Mouse (Mus musculus) MEL (cell line): Measurements from ENCODE around the gene Zfpm1. TPM values are rescaled to one million over a fixed set of nuclear protein-coding genes. Genes with fewer than 3 reads are reported as not detected.

Experiments
- DNase-seq: peaks from one replicate; pipeline ENCODE4 v3.0.0; 2011; ENCODE audit warnings: low read depth, low spot score
- H3K27ac ChIP-seq: 2 replicates; pipeline ENCODE4 v1.5.1; 2012; ENCODE audit warnings: low read depth, mild to moderate bottlenecking, control low read depth, low read length, moderate library complexity; ENCODE audit not compliant: control insufficient read depth
- H3K27me3 ChIP-seq, 2 experiments: fragments of 150-350 bp in 1 of 2; sonication (generic) in 1 of 2; 2 replicates each; pipeline ENCODE4 v1.6.1; 2012; ENCODE audit warnings: low read length in 2 of 2, mild to moderate bottlenecking in 2 of 2, improper control_type of control experiment in 1 of 2, moderate library complexity in 1 of 2; ENCODE audit not compliant: insufficient read depth in 2 of 2, control insufficient read depth in 1 of 2
- H3K36me3 ChIP-seq, 2 experiments: 2 replicates each; pipeline ENCODE4 v1.6.1; 2012 to 2014; ENCODE audit warnings: low read length in 2 of 2, improper control_type of control experiment in 1 of 2, inconsistent platforms in 1 of 2, mild to moderate bottlenecking in 1 of 2; ENCODE audit not compliant: insufficient read depth in 2 of 2, control insufficient read depth in 1 of 2
- H3K4me1 ChIP-seq, 2 experiments: fragments of 150-350 bp in 1 of 2; sonication (generic) in 1 of 2; 2 replicates each; pipeline ENCODE4 v1.6.1; 2012; ENCODE audit warnings: low read length in 2 of 2, improper control_type of control experiment in 1 of 2, mild to moderate bottlenecking in 1 of 2; ENCODE audit not compliant: insufficient read depth in 2 of 2, control insufficient read depth in 1 of 2
- H3K4me3 ChIP-seq, 2 experiments: fragments of 150-350 bp in 1 of 2; sonication (generic) in 1 of 2; 2 replicates each; pipeline ENCODE4 v1.5.1; 2012; ENCODE audit warnings: low read depth in 2 of 2, low read length in 2 of 2, mild to moderate bottlenecking in 2 of 2, moderate library complexity in 2 of 2, control low read depth in 1 of 2, improper control_type of control experiment in 1 of 2; ENCODE audit not compliant: control insufficient read depth in 1 of 2, insufficient read depth in 1 of 2
- H3K79me2 ChIP-seq: 2 replicates; pipeline ENCODE4 v1.6.1; 2012; ENCODE audit warnings: mild to moderate bottlenecking, low read length, moderate library complexity; ENCODE audit not compliant: control insufficient read depth, poor library complexity, insufficient read depth
- H3K9ac ChIP-seq: 2 replicates; pipeline ENCODE4 v1.6.1; 2012; ENCODE audit warnings: low read depth, mild to moderate bottlenecking, control low read depth, low read length, moderate library complexity; ENCODE audit not compliant: control insufficient read depth, poor library complexity, severe bottlenecking
- H3K9me3 ChIP-seq: fragments of 150-350 bp; sonication (generic); replicated peaks from 2 replicates; pipeline ENCODE4 v1.6.1; 2012; ENCODE audit warnings: mild to moderate bottlenecking, low read length, improper control_type of control experiment, moderate library complexity; ENCODE audit not compliant: insufficient read depth
- BHLHE40 ChIP-seq: IDR thresholded peaks from 2 replicates; pipeline ENCODE4 v1.6.1; 2012; ENCODE audit warnings: low read depth, mild to moderate bottlenecking, inconsistent platforms, low read length, improper control_type of control experiment, borderline replicate concordance
- CHD1 ChIP-seq: IDR thresholded peaks from 2 replicates; pipeline ENCODE4 v1.6.1; 2012; ENCODE audit warnings: low read depth, mild to moderate bottlenecking, inconsistent platforms, low read length, improper control_type of control experiment
- CTCF ChIP-seq, 3 experiments: IDR thresholded peaks in 2 of 3; conservative IDR thresholded peaks in 1 of 3; 2 replicates each; pipeline ENCODE4 v1.5.1; 2011 to 2012; ENCODE audit warnings: low read length in 3 of 3, low read depth in 2 of 3, mild to moderate bottlenecking in 2 of 3, improper control_type of control experiment in 1 of 3, inconsistent platforms in 1 of 3, mixed read lengths in 1 of 3, moderate library complexity in 1 of 3; ENCODE audit not compliant: control insufficient read depth in 1 of 3, insufficient read depth in 1 of 3, poor library complexity in 1 of 3, severe bottlenecking in 1 of 3
- ELF1 ChIP-seq: IDR thresholded peaks from 2 replicates; pipeline ENCODE4 v1.6.1; 2014; ENCODE audit warnings: low read depth, mild to moderate bottlenecking, inconsistent platforms, low read length, improper control_type of control experiment, moderate library complexity
- ETS1 ChIP-seq: IDR thresholded peaks from 2 replicates; pipeline ENCODE4 v1.6.1; 2012; ENCODE audit warnings: low read depth, mild to moderate bottlenecking, inconsistent platforms, low read length, improper control_type of control experiment, moderate library complexity
- GABPA ChIP-seq: IDR thresholded peaks from 2 replicates; pipeline ENCODE4 v1.6.1; 2012; ENCODE audit warnings: low read depth, mild to moderate bottlenecking, inconsistent platforms, low read length, improper control_type of control experiment, moderate library complexity
- GATA1 ChIP-seq: IDR thresholded peaks from 2 replicates; pipeline ENCODE4 v1.6.1; 2011; ENCODE audit warnings: low read depth, low read length, improper control_type of control experiment
- HCFC1 ChIP-seq: IDR thresholded peaks from 2 replicates; pipeline ENCODE4 v1.6.1; 2012; ENCODE audit warnings: low read depth, mild to moderate bottlenecking, inconsistent platforms, low read length, improper control_type of control experiment, moderate library complexity
- JUND ChIP-seq: IDR thresholded peaks from 2 replicates; pipeline ENCODE4 v1.6.1; 2011; ENCODE audit warnings: low read depth, mild to moderate bottlenecking, improper control_type of control experiment, low read length
- MAFK ChIP-seq: IDR thresholded peaks from 2 replicates; pipeline ENCODE4 v1.6.1; 2011; ENCODE audit warnings: low read depth, mild to moderate bottlenecking, low read length, improper control_type of control experiment, borderline replicate concordance
- MAZ ChIP-seq: IDR thresholded peaks from 2 replicates; pipeline ENCODE4 v1.6.1; 2012; ENCODE audit warnings: low read depth, mild to moderate bottlenecking, inconsistent platforms, low read length, improper control_type of control experiment
- MEF2A ChIP-seq: IDR thresholded peaks from 2 replicates; pipeline ENCODE4 v1.6.1; 2014; ENCODE audit warnings: low read depth, mild to moderate bottlenecking, inconsistent platforms, low read length, improper control_type of control experiment; ENCODE audit not compliant: poor library complexity, insufficient replicate concordance, severe bottlenecking; ENCODE audit errors: extremely low read depth
- MXI1 ChIP-seq: IDR thresholded peaks from 2 replicates; pipeline ENCODE4 v1.6.1; 2011; ENCODE audit warnings: mild to moderate bottlenecking, low read depth, low read length, improper control_type of control experiment
- MYB ChIP-seq: IDR thresholded peaks from 2 replicates; pipeline ENCODE4 v1.6.1; 2011; ENCODE audit warnings: mild to moderate bottlenecking, low read depth, low read length, improper control_type of control experiment
- MYC ChIP-seq: IDR thresholded peaks from 2 replicates; pipeline ENCODE4 v1.6.1; 2011; ENCODE audit warnings: low read depth, mild to moderate bottlenecking, low read length, improper control_type of control experiment, moderate library complexity
- NELFE ChIP-seq: IDR thresholded peaks from 2 replicates; pipeline ENCODE4 v1.6.1; 2011; ENCODE audit warnings: low read depth, low read length, improper control_type of control experiment
- NRF1 ChIP-seq: IDR thresholded peaks from 2 replicates; pipeline ENCODE4 v1.6.1; 2014; ENCODE audit warnings: low read depth, mild to moderate bottlenecking, inconsistent platforms, low read length, improper control_type of control experiment, moderate library complexity; ENCODE audit not compliant: poor library complexity, insufficient read depth, severe bottlenecking
- POLR2A ChIP-seq, 2 experiments: IDR thresholded peaks; 2 replicates each; pipeline ENCODE4 v1.6.1; 2011 to 2012; ENCODE audit warnings: low read length in 2 of 2, mild to moderate bottlenecking in 2 of 2, control low read depth in 1 of 2, improper control_type of control experiment in 1 of 2, low read depth in 1 of 2, moderate library complexity in 1 of 2; ENCODE audit not compliant: control insufficient read depth in 1 of 2, insufficient read depth in 1 of 2, poor library complexity in 1 of 2
- POLR2AphosphoS5 ChIP-seq: IDR thresholded peaks from 2 replicates; pipeline ENCODE4 v1.6.1; 2012; ENCODE audit warnings: low read depth, borderline replicate concordance, mild to moderate bottlenecking, inconsistent platforms, low read length, moderate library complexity, mixed read lengths
- RAD21 ChIP-seq: IDR thresholded peaks from 2 replicates; pipeline ENCODE4 v1.6.1; 2011; ENCODE audit warnings: mild to moderate bottlenecking, low read depth, low read length, improper control_type of control experiment
- RCOR1 ChIP-seq: IDR thresholded peaks from 2 replicates; pipeline ENCODE4 v1.6.1; 2012; ENCODE audit warnings: low read depth, mild to moderate bottlenecking, inconsistent platforms, low read length, improper control_type of control experiment
- SIN3A ChIP-seq: IDR thresholded peaks from 2 replicates; pipeline ENCODE4 v1.6.1; 2012; ENCODE audit warnings: low read length, improper control_type of control experiment, inconsistent platforms
- TBP ChIP-seq: IDR thresholded peaks from 2 replicates; pipeline ENCODE4 v1.8.0; 2011; ENCODE audit warnings: low read depth, low read length, improper control_type of control experiment
- TCF12 ChIP-seq: IDR thresholded peaks from 2 replicates; pipeline ENCODE4 v1.6.1; 2014; ENCODE audit warnings: low read depth, mild to moderate bottlenecking, inconsistent platforms, low read length, improper control_type of control experiment, moderate library complexity
- USF1 ChIP-seq: IDR thresholded peaks from 2 replicates; pipeline ENCODE4 v1.6.1; 2014; ENCODE audit warnings: low read depth, mild to moderate bottlenecking, inconsistent platforms, low read length, improper control_type of control experiment, moderate library complexity
- USF2 ChIP-seq, 2 experiments: IDR thresholded peaks; 2 replicates each; pipeline ENCODE4 v1.6.1; 2011 to 2012; ENCODE audit warnings: improper control_type of control experiment in 2 of 2, low read length in 2 of 2, borderline replicate concordance in 1 of 2, inconsistent platforms in 1 of 2, low read depth in 1 of 2, mild to moderate bottlenecking in 1 of 2; ENCODE audit not compliant: insufficient read depth in 1 of 2
- ZC3H11A ChIP-seq: IDR thresholded peaks from 2 replicates; pipeline ENCODE4 v1.6.1; 2012; ENCODE audit warnings: low read depth, mild to moderate bottlenecking, inconsistent platforms, low read length, improper control_type of control experiment
- ZMIZ1 ChIP-seq: IDR thresholded peaks from 2 replicates; pipeline ENCODE4 v1.6.1; 2012; ENCODE audit warnings: low read depth, mild to moderate bottlenecking, inconsistent platforms, low read length, improper control_type of control experiment, moderate library complexity
- polyA plus RNA-seq, 2 experiments: library from polyadenylated mRNA; stranded (reverse) in 1 of 2; unstranded in 1 of 2; fragments of >175 nt in 1 of 2; fragments of >200 nt in 1 of 2; gene quantifications; 2 replicates each; pipeline versions ENCODE4 v1.2.1 to v1.2.4; 2012; ENCODE audit warnings: low replicate concordance in 2 of 2, low read depth in 1 of 2; ENCODE audit not compliant: insufficient read length in 2 of 2, insufficient read depth in 1 of 2, missing spikeins in 1 of 2
- total RNA-seq: library from RNA; depleted of rRNA; stranded (reverse); fragments of 300-350 nt; gene quantifications from 2 replicates; pipeline ENCODE4 v1.2.3, GENCODE M21; 2012

Zfpm1 gene
- total and polyA plus RNA-seq, 3 experiments = 133 to 343 (median 260) TPM

- TF ChIP-seq GATA1 (peak; percentile 99), SIN3A (peak; percentile 97)
- TF ChIP-seq, all 39 proteins: peak for 22
Measured at GRCm38 (mm10) chr8:122309272-122309671, 27.3 kb downstream of the Zfpm1 start (continued).

- H3K9ac ChIP-seq = no peak overlapping the region
- no peak overlapping the region for H3K4me3 ChIP-seq
- H3K36me3 ChIP-seq = peaks cover 32 to 77% of the 10 kb centered on the region in 2 experiments
Measured at GRCm38 (mm10) chr8:122311115-122311514, 29.2 kb downstream of the Zfpm1 start.

GRCm38 (mm10) chr8:122312553-122312952, 30.6 kb downstream of the Zfpm1 start:
- no peak for DNase-seq
- TF ChIP-seq ETS1 (no peak), CHD1 (no peak), MYB (no peak), MXI1 (no peak), MAZ (no peak), GABPA (no peak), MEF2A (no peak), ZMIZ1 (no peak), GATA1 (no peak), CTCF (IDR thresholded peaks at IDR 0.05 in 2 of 3, conservative IDR thresholded peaks at IDR 0.05 in 1 of 3; ENCODE audit: control insufficient read depth in 1 of 3, insufficient read depth in 1 of 3, low read depth in 2 of 3, low read length in 3 of 3, poor library complexity in 1 of 3, severe bottlenecking in 1 of 3) (no peak), TBP (no peak), BHLHE40 (no peak), RCOR1 (no peak), JUND (no peak), ZC3H11A (no peak), MAFK (no peak)
- TF ChIP-seq, all 39 proteins: peak for 0
- Histone ChIP-seq H3K9ac (peak overlapping the region; percentile 7), H3K4me1 (peaks cover 34 to 77% of the 10 kb centered on the region in 2 experiments), H3K27ac (peak overlapping the region; percentile 87), H3K4me3 (no peak overlapping the region), H3K36me3 (peaks cover 28 to 72% of the 10 kb centered on the region in 2 experiments), H3K27me3 (no peaks in the 10 kb centered on the region), H3K9me3 (no peaks in the 10 kb centered on the region), H3K79me2 (peaks cover 10% of the 10 kb centered on the region)

More at GRCm38 (mm10) chr8:122311115-122311514, 29.2 kb downstream of the Zfpm1 start:
- Histone ChIP-seq H3K27ac (peak overlapping the region; percentile 87), H3K27me3 (no peaks in the 10 kb centered on the region), H3K4me1 (peaks cover 40 to 78% of the 10 kb centered on the region in 2 experiments), H3K9me3 (no peaks in the 10 kb centered on the region), H3K79me2 (peaks cover 10% of the 10 kb centered on the region)
- no peak for DNase-seq
- TF ChIP-seq RAD21 (no peak), NRF1 (no peak), MXI1 (no peak), JUND (no peak), HCFC1 (no peak), RCOR1 (no peak), NELFE (no peak), ELF1 (no peak), USF2 (IDR thresholded peaks at IDR 0.05; ENCODE audit: borderline replicate concordance in 1 of 2, insufficient read depth in 1 of 2, low read depth in 1 of 2, low read length in 2 of 2) (no peak), TCF12 (no peak), BHLHE40 (no peak), TBP (no peak), MYC (no peak), POLR2A (IDR thresholded peaks at IDR 0.05; ENCODE audit: control insufficient read depth in 1 of 2, insufficient read depth in 1 of 2, low read depth in 1 of 2, low read length in 2 of 2, poor library complexity in 1 of 2) (no peak), MYB (no peak), USF1 (no peak), ZMIZ1 (no peak), POLR2AphosphoS5 (no peak)
- TF ChIP-seq, all 39 proteins: peak for 0
